Mouse (Mus musculus): ENCODE results near the gene BC030499. TPM values are rescaled to one million over a fixed set of nuclear protein-coding genes. Genes with fewer than 3 reads are reported as not detected.

BC030499 gene
- 0.18 and 0.35 TPM in 2 replicates for polyA plus RNA-seq (2015; fragmentation: Nextera tagmentation; extraction: Ambion mirVana)

- ATAC-seq: no peak
- Histone ChIP-seq H3K4me2 (no peak within 1 kb of the TSS), H3K4me3 (no peak within 1 kb of the TSS)
Measured at GRCm38 (mm10) chr11:78290654-78291053, at the start of gene BC030499. TSS of gene BC030499 (plus strand) at chr11:78290841.

GRCm38 (mm10) chr11:78245261-78245626, 45.4 kb upstream of the BC030499 start:
- no peaks in the 10 kb centered on the region for H3K9me3 ChIP-seq (replicated peaks)
- H3K27me3 ChIP-seq: no peaks in the 10 kb centered on the region
- H3K4me3 ChIP-seq: peak overlapping the region; percentile 99
- H3K36me3 ChIP-seq (ENCODE audit: poor library complexity, severe bottlenecking): peaks cover 10% of the 10 kb centered on the region
- no peak for ATAC-seq
- H3K4me2 ChIP-seq: peak overlapping the region; percentile 91
- peaks cover 52% of the 10 kb centered on the region for H3K4me1 ChIP-seq
- under 1% methylated on average over 19 of the region's 19 CpGs for WGBS
- peak overlapping the region; percentile 93 for H3K9ac ChIP-seq
- peak overlapping the region; percentile 92 for H3K27ac ChIP-seq

More at GRCm38 (mm10) chr11:78290654-78291053, at the start of gene BC030499:
- H3K27me3 ChIP-seq: no peaks in the 10 kb centered on the region
- no peaks in the 10 kb centered on the region for H3K4me1 ChIP-seq
- H3K36me3 ChIP-seq (ENCODE audit: poor library complexity, severe bottlenecking): peaks cover 75% of the 10 kb centered on the region
- no peaks in the 10 kb centered on the region for H3K9me3 ChIP-seq (replicated peaks)
- H3K27ac ChIP-seq: no peak within 1 kb of the TSS
- no peak within 1 kb of the TSS for H3K9ac ChIP-seq
- WGBS: 96% methylated on average over 4 of the region's 4 CpGs

- peaks cover 52% of the 10 kb centered on the region for H3K4me1 ChIP-seq
- H3K9me3 ChIP-seq (replicated peaks): no peaks in the 10 kb centered on the region
- WGBS: 0% methylated on average over 50 of the region's 50 CpGs
- peak within 1 kb of the TSS; percentile 99 for H3K4me3 ChIP-seq
- peaks cover 9% of the 10 kb centered on the region for H3K36me3 ChIP-seq (ENCODE audit: poor library complexity, severe bottlenecking)
- H3K4me2 ChIP-seq: peak within 1 kb of the TSS; percentile 91
- H3K27me3 ChIP-seq: no peaks in the 10 kb centered on the region
- peak within 1 kb of the TSS; percentile 92 for H3K27ac ChIP-seq
- peak within 1 kb of the TSS; percentile 93 for H3K9ac ChIP-seq
- ATAC-seq: peak; percentile 96
Measured at GRCm38 (mm10) chr11:78245627-78246317, 44.9 kb upstream of the BC030499 start, which contains the start of the genes Sdf2 and Supt6. TSS of gene Sdf2 (plus strand) at chr11:78245746. TSS of gene Supt6 (minus strand) at chr11:78245987.

GRCm38 (mm10) chr11:78246318-78247011, 44.2 kb upstream of the BC030499 start:
- peak overlapping the region; percentile 93; the same call in 1 of the 2 replicates for H3K9ac ChIP-seq
- H3K27ac ChIP-seq: peak overlapping the region; percentile 92
- H3K36me3 ChIP-seq (ENCODE audit: poor library complexity, severe bottlenecking): peaks cover 15% of the 10 kb centered on the region
- 56% methylated on average over 7 of the region's 7 CpGs for WGBS
- H3K4me3 ChIP-seq: peak overlapping the region; percentile 99
- ATAC-seq: no peak
- H3K27me3 ChIP-seq: no peaks in the 10 kb centered on the region
- H3K4me1 ChIP-seq: peaks cover 52% of the 10 kb centered on the region
- no peaks in the 10 kb centered on the region for H3K9me3 ChIP-seq (replicated peaks)
- peak overlapping the region; percentile 91 for H3K4me2 ChIP-seq

GRCm38 (mm10) chr11:78247012-78247348, 43.7 kb upstream of the BC030499 start:
- WGBS: 81% methylated on average over 3 of the region's 3 CpGs
- H3K4me2 ChIP-seq: peak overlapping the region; percentile 91
- no peaks in the 10 kb centered on the region for H3K9me3 ChIP-seq (replicated peaks)
- H3K27ac ChIP-seq: no peak overlapping the region
- no peak overlapping the region for H3K9ac ChIP-seq
- H3K27me3 ChIP-seq: no peaks in the 10 kb centered on the region
- H3K36me3 ChIP-seq (ENCODE audit: poor library complexity, severe bottlenecking): peaks cover 20% of the 10 kb centered on the region
- H3K4me1 ChIP-seq: peaks cover 49% of the 10 kb centered on the region
- no peak for ATAC-seq
- peak overlapping the region; percentile 99 for H3K4me3 ChIP-seq

- no peak overlapping the region for H3K27ac ChIP-seq
- H3K27me3 ChIP-seq: no peaks in the 10 kb centered on the region
- H3K4me1 ChIP-seq: peaks cover 42% of the 10 kb centered on the region
- 60% methylated on average over 4 of the region's 4 CpGs for WGBS
- no peak for ATAC-seq
- H3K4me3 ChIP-seq: no peak overlapping the region
- peak overlapping the region; percentile 28 for H3K4me2 ChIP-seq
- no peaks in the 10 kb centered on the region for H3K9me3 ChIP-seq (replicated peaks)
- H3K36me3 ChIP-seq (ENCODE audit: poor library complexity, severe bottlenecking): peaks cover 27% of the 10 kb centered on the region
- no peak overlapping the region for H3K9ac ChIP-seq
Measured at GRCm38 (mm10) chr11:78247727-78248140, 42.9 kb upstream of the BC030499 start.

GRCm38 (mm10) chr11:78256618-78257017, 34.0 kb upstream of the BC030499 start:
- H3K4me1 ChIP-seq: no peaks in the 10 kb centered on the region
- no peak overlapping the region for H3K4me3 ChIP-seq
- peaks cover 35% of the 10 kb centered on the region for H3K36me3 ChIP-seq (ENCODE audit: poor library complexity, severe bottlenecking)
- no peaks in the 10 kb centered on the region for H3K9me3 ChIP-seq (replicated peaks)
- H3K27ac ChIP-seq: no peak overlapping the region
- H3K9ac ChIP-seq: no peak overlapping the region
- H3K27me3 ChIP-seq: 0 out of 2 replicates have a peak, but pooled peaks cover 4% of the 10 kb centered on the region
- no peak overlapping the region for H3K4me2 ChIP-seq
- WGBS: 80% methylated on average over 1 of the region's 1 CpGs
- ATAC-seq: no peak

- peaks cover 29% of the 10 kb centered on the region for H3K36me3 ChIP-seq (ENCODE audit: poor library complexity, severe bottlenecking)
- ATAC-seq: no peak
Measured at GRCm38 (mm10) chr11:78260489-78261258, 30.0 kb upstream of the BC030499 start.

GRCm38 (mm10) chr11:78261380-78262352, 29.0 kb upstream of the BC030499 start, which contains the start of gene 2610507B11Rik:
TSS of gene 2610507B11Rik (plus strand) at chr11:78261752.
- H3K36me3 ChIP-seq (ENCODE audit: poor library complexity, severe bottlenecking): peaks cover 33% of the 10 kb centered on the region
- ATAC-seq: peak; percentile 96
- under 1% methylated on average over 81 of the region's 115 CpGs for WGBS
- H3K27ac ChIP-seq: peak within 1 kb of the TSS; percentile 83
- peak within 1 kb of the TSS; percentile 86 for H3K4me3 ChIP-seq
- peak within 1 kb of the TSS; percentile 75 for H3K4me2 ChIP-seq
- H3K27me3 ChIP-seq: 0 out of 2 replicates have a peak, but pooled peaks cover 4% of the 10 kb centered on the region
- H3K4me1 ChIP-seq: peaks cover 13% of the 10 kb centered on the region
- peak within 1 kb of the TSS; percentile 86 for H3K9ac ChIP-seq
- H3K9me3 ChIP-seq (replicated peaks): no peaks in the 10 kb centered on the region

More at GRCm38 (mm10) chr11:78260489-78261258, 30.0 kb upstream of the BC030499 start:
- Histone ChIP-seq H3K27me3 (0 out of 2 replicates have a peak, but pooled peaks cover 4% of the 10 kb centered on the region), H3K27ac (no peak overlapping the region), H3K4me1 (peaks cover 13% of the 10 kb centered on the region), H3K4me2 (peak overlapping the region; percentile 75), H3K9ac (no peak overlapping the region), H3K4me3 (peak overlapping the region; percentile 86), H3K9me3 (replicated peaks) (no peaks in the 10 kb centered on the region)
- WGBS: 95% methylated on average over 2 of the region's 2 CpGs

GRCm38 (mm10) chr11:78262550-78262949, 28.1 kb upstream of the BC030499 start:
- H3K9ac ChIP-seq: peak overlapping the region; percentile 86; the same call in 1 of the 2 replicates
- H3K27ac ChIP-seq: no peak overlapping the region
- H3K27me3 ChIP-seq: 0 out of 2 replicates have a peak, but pooled peaks cover 4% of the 10 kb centered on the region
- peak overlapping the region; percentile 75 for H3K4me2 ChIP-seq
- peaks cover 13% of the 10 kb centered on the region for H3K4me1 ChIP-seq
- 5% methylated on average over 8 of the region's 8 CpGs for WGBS
- H3K36me3 ChIP-seq (ENCODE audit: poor library complexity, severe bottlenecking): peaks cover 42% of the 10 kb centered on the region
- no peaks in the 10 kb centered on the region for H3K9me3 ChIP-seq (replicated peaks)
- ATAC-seq: no peak
- peak overlapping the region; percentile 86 for H3K4me3 ChIP-seq

GRCm38 (mm10) chr11:78265571-78265970, 25.1 kb upstream of the BC030499 start:
- H3K27me3 ChIP-seq: no peaks in the 10 kb centered on the region
- no peak overlapping the region for H3K27ac ChIP-seq
- H3K4me3 ChIP-seq: no peak overlapping the region
- H3K36me3 ChIP-seq (ENCODE audit: poor library complexity, severe bottlenecking): peaks cover 69% of the 10 kb centered on the region
- H3K9me3 ChIP-seq (replicated peaks): no peaks in the 10 kb centered on the region
- 94% methylated on average over 6 of the region's 6 CpGs for WGBS
- ATAC-seq: no peak
- H3K9ac ChIP-seq: no peak overlapping the region
- peaks cover 13% of the 10 kb centered on the region for H3K4me1 ChIP-seq
- H3K4me2 ChIP-seq: no peak overlapping the region
